Mouse (Mus musculus) layer of hippocampus, adult 11-12 months (tissue): ENCODE results near the gene Brix1.
"Not testable (repeated sequence)": the region's sequence is repeated elsewhere in the genome, so short reads cannot be mapped to it uniquely, and the experiment has no call there.

ENCODE experiments used
- DNase-seq: peaks from one replicate; pipeline ENCODE4 v3.0.0; 2022; ENCODE audit warnings: low spot score

Gene Brix1

DNA sequence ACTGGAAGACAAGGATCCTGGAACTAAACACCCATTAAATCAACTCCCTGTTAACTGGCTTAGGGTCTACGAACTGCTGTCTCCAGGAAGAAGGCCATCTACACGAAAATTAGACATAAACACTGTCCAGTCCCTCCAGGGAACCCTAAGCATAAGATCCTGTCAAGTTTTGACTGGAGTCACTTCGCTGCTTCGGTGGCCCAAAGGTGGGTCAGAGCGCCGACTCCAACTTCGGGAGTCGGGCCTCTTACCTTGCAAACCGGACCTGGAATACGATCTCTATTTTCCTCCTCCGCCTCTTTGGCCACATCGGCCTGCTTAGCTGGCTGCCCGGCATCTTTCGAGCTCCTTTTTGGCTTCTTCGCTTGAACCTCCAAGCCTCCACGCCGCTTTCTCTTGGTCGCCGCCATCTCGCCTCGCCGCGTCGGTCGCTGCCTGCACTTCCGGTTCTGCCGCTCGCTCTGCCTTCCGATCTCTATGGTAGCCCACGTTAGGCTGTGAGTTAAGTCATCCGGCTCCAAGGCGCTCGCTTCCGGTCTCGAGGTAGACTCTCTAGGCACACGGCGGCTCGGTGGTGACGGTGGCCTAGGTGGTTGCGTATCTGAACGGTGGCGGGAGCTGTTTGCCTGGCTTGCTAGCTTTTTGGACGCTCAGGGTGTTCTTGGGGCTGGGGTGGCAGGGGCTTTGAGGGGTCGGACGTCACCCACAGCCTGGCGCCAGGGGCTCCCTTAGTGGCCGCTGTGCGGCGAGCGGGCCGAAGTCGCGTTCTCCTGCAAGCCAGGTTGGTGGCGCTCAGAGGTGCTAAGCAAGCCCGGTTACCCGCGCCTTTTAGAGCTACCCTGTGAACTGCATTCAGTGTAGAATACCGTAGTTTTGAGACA lies at the start of gene Brix1, which contains the start of gene Rad1:
TSS of gene Brix1 (minus strand) at position 464 of the 881 bp plus-strand sequence.
TSS of gene Rad1 (plus strand) at position 535 of the 881 bp plus-strand sequence.
- peak; percentile 96 for DNase-seq

- DNase-seq = no peak
These were observed 48.8 kb upstream of the Brix1 start for GRCm38 (mm10) chr15:10534591-10534990.

DNA sequence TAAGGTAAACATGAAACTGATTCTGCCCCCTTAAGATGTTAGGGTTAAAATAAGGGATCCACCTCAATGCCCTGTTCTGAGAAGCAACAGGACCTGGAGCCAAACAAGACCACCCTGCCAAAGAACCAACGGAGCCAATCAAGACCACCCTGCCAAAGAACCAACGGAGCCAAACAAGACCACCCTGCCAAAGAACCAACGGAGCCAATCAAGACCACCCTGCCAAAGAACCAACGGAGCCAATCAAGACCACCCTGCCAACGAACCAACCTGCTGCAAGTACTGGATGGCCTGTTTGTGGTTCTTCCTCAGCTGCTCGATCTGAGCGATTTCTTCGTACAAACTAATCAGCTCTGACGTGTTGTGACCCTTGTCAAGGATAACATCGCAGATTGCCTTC lies 47.6 kb upstream of the Brix1 start:
- not testable (repeated sequence) for DNase-seq

DNA sequence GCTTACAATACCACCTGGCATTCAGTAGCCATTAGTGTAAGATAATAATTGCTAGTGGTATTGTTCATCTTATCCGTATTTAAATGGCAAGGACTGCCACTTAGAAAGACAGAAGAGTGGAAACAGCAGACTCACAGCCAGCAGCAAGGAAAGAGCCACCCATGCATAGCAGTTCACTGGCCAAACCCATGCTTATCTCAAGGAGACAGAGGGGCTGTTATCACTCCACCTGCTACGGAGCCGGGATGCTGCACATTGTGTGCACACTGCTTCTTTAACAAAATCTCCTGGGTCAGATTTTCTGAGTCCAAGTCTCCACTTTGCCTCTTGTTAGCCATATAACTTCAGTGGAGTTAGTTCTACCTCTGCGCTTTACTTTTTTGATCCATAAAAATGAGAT lies 45.6 kb upstream of the Brix1 start:
- DNase-seq = no peak

DNA sequence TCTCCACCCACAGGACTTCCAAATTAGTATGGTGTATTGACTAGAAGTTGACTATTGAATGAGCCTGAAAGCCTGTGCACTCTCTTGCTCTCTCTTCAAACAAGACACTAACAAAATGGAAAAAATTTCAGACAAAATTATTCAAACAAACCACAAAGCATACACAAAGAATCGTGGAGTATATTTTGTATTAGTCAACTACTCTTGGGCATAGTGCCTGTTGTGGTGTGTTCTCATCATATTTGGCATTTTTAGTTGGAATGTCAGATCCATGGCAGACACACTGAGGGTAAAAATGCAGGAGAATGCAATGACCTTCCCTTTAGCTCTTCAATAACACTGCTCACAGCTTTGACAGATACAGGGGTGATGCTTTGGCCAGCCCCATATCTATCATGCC lies 40.1 kb upstream of the Brix1 start:
- DNase-seq = no peak

DNA sequence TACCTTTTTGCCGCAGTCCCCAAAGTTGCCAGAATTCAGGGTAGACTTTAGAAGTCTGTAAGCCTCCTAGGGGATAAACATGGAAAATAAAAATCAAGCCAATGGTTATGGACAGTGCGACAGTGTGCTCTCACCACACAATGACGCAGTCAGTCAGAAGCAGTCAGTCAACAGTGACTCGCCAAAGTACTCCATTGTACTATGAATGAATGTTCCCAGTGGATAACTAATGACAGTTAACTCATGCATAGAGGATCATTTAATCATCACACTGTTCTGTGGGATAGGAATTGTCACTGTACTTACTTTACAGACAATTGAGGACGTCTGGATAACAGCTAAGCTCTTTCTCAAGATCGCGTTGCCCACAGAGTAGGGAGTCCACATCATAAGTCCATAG lies 29.4 kb upstream of the Brix1 start:
- DNase-seq = no peak

DNA sequence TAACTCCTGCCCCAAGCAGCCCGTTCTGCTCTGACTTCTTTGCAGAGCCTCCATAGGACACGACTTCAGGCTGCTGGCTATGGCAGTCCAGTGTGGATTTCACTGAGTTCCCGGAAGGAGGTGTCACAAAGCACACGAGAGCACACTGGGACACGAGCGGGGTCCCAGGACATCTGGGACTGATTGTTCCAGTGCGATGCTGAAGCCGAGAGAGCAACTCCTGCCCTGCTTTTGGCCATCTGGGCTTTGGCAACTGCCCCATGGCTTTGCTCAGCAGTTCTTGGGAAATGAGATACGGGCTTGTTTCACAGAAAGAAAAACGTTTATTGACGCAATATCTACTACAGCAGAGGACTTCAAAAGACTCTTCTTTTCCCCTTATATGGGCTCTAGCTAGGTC lies 20.4 kb upstream of the Brix1 start:
- no peak for DNase-seq

DNA sequence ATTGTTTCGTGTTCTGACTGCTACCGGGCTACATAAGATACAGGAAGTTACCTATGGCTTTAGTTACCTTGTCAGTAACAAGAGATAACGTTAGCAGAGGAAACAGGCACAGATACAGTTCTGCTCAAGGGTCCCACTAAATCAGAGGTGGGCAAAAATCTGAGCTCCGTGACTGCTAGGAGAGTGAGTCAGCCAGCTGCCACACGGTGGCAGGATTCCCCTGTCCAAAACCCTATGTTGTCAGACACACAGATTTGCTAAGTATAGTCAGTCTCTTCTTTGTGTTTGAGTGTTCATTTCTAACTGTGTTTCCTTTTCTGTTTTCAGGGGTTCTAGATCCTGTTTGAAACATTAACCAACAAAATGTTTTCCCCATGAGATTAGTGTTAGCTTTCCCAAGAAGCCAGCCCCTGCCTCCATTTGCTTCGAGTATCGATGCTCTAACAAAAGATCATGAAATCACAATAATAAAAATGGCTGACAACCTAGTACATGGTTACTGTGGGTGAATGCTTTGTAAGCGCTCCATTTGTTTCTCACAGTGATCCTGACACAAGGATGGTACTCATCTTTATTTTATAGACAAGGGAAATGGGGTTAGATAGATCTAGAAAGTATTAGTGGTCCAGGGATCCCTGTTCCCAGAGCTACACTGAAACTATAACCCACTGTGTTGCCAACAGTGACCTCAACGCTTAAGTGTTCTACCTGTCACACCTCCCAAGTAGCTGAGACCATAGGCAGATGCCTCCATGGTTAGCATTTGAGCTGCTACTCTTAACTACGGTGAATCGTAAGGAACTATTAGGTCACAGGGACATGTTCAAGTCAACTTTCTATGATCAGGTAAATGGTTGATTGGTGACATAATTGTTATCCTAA lies 15.3 kb upstream of the Brix1 start:
- peak; percentile 62 for DNase-seq

GRCm38 (mm10) chr15:10500035-10500434 lies 14.3 kb upstream of the Brix1 start:
- no peak for DNase-seq

- DNase-seq = no peak
These were observed 13.8 kb upstream of the Brix1 start for GRCm38 (mm10) chr15:10499593-10499992.

DNA sequence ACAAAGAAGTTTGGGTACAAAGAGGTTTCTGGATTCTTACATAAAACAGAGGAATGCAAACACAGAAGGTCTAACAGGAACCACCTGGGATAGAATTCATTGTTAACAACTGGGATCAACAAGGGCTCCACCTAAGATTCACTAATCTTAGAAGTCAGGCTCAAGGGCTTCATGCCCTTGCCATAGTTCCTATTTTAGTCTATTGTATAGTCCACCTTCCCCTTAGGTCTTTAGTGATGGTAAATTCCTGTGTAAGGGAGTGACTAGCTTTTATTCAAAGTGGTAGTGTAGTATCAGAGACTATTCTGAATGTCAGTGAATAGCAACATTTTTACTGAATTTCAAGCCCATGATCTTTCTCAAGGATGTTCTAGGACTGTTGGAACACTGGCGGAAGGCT lies 10.9 kb upstream of the Brix1 start:
- DNase-seq = not testable (repeated sequence)

- no peak for DNase-seq
These were observed 10.2 kb upstream of the Brix1 start for GRCm38 (mm10) chr15:10495944-10496343.

DNA sequence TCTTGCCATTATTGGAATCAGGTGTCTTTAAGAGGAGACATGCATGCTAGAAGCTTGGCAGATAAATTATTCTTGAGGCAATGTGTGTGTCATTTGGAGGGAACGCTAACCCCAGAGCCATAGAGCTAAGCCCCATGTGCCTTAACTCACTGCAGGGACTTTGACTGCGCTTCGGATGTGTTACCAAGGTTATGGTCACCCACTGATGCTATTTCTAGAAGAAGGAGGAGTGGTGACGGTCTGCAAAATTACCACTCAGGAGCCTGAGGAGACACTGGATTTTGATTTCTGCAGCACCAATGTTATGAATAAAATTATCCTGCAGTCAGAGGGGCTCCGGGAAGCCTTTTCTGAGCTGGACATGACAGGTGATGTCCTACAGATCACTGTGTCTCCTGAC lies 4.4 kb upstream of the Brix1 start:
- DNase-seq = no peak

GRCm38 (mm10) chr15:10487246-10487645 lies 1.5 kb upstream of the Brix1 start:
- no peak for DNase-seq

DNA sequence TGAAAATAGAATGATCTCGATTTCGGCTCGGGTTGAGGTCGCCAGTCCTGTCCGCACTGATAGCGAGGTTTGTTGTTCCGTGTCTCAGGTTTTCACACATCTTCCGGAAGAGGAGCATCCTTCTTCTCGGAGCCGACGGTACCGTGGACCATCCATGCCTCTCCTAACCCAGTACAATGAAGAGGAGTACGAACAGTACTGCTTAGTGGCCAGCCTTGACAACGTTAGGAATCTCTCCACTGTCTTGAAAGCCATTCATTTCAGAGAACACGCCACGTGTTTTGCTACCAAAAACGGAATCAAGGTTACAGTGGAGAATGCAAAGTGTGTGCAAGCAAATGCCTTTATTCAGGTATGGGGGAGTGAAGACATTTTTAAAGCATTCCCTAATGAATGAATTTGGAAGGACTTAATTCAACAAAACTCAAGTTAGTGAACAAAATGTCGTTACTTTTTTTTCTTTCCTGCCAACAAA lies 655 bp upstream of the Brix1 start:
- DNase-seq = no peak

DNA sequence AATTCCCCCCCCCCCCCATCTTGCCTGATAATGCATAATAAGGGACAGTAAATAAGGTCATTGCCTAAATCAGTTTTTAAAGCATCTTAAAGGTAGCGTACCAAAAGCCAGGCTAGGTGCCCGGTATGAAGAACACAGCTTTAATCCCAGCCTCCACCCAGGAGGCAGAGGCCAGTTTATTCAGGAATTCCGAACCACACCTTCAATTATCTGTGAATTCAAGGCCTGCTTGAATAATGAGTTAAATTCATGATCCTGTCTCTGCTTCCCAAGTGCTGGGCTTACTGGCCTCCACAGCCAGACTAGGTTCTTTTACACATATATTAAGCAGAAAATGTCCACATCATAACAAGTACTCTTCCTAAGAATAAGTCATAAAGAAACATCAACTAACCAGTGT lies 14.8 kb downstream of the Brix1 start:
- no peak for DNase-seq

DNA sequence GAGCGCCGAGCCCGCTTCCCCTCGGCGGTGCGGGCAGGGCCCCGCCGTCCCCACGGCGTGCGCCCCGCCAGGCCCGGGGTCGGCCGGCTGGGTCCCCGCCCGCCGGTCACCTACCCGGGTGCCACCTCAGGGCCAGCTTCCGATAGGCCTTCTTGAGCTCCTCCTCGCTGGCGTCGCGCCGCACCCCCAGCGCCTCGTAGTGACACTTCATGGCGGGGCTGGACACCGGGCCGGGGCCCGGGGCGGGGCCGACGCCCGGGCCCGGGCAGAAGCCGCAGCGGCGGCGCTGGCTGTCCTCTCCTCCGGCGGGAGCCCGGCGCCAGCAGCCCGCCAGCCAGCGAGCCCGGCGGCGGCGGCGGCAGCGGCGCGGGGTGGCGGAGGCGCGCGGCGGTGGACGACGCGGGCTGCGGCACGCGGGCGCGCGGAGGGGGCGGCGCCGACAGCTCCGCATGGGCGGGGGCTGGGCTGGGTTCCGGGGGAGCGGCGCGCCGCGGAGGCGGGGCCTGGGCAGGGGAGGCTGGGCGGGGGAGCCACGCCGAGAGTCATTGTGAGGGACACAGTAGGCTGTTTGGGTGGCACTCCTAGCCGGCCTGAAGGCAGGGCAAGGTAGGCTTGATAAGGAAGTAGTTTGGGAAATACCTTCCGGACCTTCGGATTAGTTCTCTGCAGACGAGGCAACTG lies 15.5 kb downstream of the Brix1 start, which contains the start of gene Dnajc21:
TSS of gene Dnajc21 (minus strand) at position 366 of the 681 bp plus-strand sequence.
- peak; percentile 83 for DNase-seq

- DNase-seq = peak; percentile 31
These were observed 16.1 kb downstream of the Brix1 start for GRCm38 (mm10) chr15:10469641-10470150.

DNA sequence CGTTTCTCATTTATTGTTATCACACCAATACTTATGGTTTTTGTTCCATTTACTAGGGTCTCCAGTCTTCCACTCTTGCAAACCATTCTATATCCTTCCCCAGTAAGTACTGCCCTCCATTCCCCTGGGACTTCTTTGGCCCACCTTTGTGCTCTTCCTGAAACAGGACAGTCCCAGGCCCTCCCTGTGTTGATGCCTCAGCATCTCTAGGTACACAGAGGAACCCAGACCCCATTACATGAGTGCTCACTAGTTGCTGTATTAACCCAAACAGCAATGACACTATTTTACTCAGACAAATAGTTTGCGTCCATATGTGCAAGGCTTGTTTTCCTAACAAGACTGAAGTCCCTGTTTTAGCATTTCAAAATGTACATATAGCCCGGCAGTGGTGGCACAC lies 17.0 kb downstream of the Brix1 start:
- no peak for DNase-seq

GRCm38 (mm10) chr15:10464678-10465077 lies 21.1 kb downstream of the Brix1 start:
- no peak for DNase-seq

- no peak for DNase-seq
These were observed 22.2 kb downstream of the Brix1 start for GRCm38 (mm10) chr15:10463555-10463954.

DNA sequence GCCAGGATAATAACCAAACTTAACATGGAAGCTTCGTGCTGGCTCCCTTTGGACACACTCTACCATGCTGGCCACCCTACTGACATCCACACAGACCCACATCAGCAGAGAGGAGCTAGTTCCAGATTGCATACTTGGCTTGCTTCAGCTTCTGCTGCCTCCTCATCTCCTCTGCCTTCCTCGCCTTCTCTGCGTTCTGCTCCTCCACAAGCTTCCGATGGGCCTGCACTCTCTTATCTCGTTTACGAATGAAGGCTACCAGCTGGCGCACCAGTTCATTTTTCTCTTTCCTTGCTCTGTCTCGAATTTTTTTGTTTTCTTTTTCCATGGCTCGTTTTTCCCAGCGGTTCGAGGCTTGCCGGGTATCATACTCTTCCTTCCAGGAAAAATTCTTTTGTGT lies 24.8 kb downstream of the Brix1 start:
- no peak for DNase-seq
